Mouse (Mus musculus): ENCODE measurements around the gene Prtn3.
"Not testable (repeated sequence)": the region's sequence is repeated elsewhere in the genome, so short reads cannot be mapped to it uniquely, and the experiment has no call there.

GRCm38 (mm10) chr10:79884938-79885337 is 10.7 kb downstream of the Prtn3 start:
- TF ChIP-seq CTCF (IDR thresholded peaks at IDR 0.05; ENCODE audit: borderline replicate concordance, insufficient read depth, low read depth, low read length); POLR2A (IDR thresholded peaks at IDR 0.05; ENCODE audit: borderline replicate concordance, insufficient read depth, low read length): not testable (repeated sequence)
